Mouse (Mus musculus): ENCODE results near the gene Klra17.
"Not testable (repeated sequence)": the region's sequence is repeated elsewhere in the genome, so short reads cannot be mapped to it uniquely, and the experiment has no call there.

The Klra17 gene

DNA sequence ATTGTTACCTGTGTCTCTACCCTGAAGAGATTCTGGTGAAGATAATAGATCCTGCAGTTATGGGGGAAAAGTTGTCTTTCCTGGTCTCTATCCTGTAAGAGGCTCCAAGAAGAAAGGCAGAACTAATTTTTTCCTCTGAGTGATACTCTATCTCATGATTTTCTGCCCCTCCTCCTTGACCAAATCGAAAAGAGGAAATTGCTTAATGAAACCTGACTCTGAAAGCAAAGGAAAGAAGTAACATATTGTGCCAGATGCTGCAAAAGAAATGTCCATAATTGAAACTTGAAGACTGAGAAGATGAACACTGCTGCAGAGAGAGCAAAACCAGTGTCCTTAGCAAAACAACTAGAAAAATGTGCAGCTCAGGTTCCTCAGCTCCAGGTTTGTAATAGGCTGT lies at the start of gene Klra17:
Gene Klra17, minus strand, starts transcription at position 124 of the 400 bp plus-strand sequence.
- DNase-seq (ENCODE audit: low read depth, low spot score), result no peak

DNA sequence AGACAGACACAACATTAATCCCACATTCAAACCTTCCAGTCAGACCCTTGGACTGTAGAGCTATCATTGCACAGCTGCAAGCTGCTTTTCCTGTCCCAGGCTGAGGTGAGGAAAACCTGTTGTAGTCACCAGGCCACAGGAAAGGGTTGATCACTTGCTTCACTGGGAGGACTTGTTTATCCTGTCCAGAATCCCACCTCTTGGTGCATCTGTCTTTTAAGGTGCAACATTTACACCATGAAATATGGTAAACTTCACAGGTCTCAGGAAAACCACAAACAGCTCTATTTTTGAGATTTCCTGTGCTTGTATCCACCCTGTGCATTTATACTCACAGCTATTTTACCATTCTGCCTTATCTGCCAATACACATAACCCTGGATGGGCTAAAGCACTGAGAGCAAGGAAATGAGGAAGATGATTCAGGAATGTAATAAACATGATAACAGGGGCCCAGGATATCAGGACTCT lies 41.0 kb upstream of the Klra17 start, which contains the start of gene Klra5:
Gene Klra5, minus strand, starts transcription at position 175 of the 471 bp plus-strand sequence.
- DNase-seq (ENCODE audit: low read depth, low spot score), result not testable (repeated sequence)

DNA sequence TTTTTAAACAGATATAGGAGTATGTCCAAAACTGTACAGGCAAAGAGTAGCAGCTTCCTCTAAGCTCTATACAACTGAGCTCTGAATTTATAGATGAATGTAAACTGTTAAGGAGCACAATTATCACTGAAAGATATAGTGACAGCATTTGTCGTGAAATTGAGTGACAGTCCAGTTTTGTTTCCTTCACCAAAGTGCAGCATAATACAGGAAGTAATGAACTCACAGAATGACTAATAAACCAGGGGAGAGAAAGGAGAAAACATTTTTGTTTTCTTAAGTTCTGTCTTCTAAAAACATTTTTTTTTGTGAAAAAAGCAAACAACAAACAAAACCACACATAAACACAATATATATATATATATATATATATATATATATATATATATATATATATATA lies 40.5 kb upstream of the Klra17 start:
- DNase-seq (ENCODE audit: low read depth, low spot score), result no peak

DNA sequence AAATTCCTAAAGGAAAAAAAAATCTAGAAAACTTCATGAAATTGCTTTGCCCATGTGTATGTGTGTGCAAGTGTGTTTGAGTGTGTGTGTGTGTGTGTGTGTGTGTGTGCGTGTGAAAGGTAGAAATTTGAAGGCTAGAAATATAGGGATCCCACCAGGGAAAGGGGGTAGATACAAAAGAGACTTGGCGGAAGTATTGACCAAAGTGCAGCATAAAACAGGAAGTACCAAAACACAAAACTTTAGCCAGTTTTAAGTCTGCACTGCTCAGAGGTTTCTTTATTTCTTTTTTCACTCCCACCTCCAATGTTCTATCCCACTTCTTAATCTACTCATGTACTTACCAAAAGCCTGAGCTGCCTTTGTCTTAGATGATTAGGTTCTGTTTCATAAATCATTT lies 6.1 kb upstream of the Klra17 start:
- no peak for DNase-seq (ENCODE audit: low read depth, low spot score)

DNA sequence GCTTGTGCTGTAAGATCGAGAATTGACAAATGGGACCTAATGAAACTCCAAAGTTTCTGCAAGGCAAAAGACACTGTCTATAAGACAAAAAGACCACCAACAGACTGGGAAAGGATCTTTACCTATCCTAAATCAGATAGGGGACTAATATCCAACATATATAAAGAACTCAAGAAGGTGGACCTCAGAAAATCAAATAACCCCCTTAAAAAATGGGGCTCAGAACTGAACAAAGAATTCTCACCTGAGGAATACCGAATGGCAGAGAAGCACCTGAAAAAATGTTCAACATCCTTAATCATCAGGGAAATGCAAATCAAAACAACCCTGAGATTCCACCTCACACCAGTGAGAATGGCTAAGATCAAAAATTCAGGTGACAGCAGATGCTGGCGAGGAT lies 14.1 kb downstream of the Klra17 start, which contains the start of gene Gm17631:
Gene Gm17631, plus strand, starts transcription at position 301 of the 400 bp plus-strand sequence.
- DNase-seq (ENCODE audit: low read depth, low spot score), result not testable (repeated sequence)

DNA sequence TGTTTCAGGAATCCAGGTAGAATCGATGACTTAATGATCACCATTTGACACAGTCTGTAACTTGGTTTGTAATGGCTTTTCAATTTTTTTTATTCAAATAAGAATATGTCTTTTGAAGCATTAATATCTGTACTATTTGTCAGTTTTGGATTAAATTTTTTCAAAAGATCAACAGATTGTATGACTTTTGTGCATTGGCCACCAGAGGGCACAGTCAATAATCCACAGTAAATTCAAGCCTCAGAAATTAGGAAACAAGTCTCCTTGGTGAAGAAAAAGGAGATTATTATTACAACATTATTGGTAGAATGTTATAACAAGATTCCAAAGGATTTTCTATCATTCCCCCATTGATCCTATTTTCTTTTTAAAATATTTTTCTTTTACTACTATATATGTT lies 50.9 kb downstream of the Klra17 start:
- no peak for DNase-seq (ENCODE audit: low read depth, low spot score)

DNA sequence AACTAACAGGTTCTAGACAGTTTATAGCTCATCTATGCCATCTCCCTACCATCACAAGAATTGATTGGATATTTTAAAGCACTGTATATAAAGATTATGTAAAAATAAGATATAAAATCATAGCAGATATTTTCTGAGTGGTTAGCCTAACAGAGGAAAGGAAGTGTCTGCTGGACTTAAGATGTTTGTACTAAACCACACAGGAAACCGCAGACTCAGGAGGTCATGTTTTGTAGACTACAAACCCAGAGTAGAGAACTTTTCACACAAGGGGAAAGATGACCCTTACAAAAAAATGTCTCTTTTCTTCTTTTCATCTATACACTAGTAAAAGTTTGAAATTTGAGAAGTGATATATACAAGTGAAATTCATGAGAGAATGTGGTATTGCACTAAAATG lies 52.5 kb downstream of the Klra17 start:
- no peak for DNase-seq (ENCODE audit: low read depth, low spot score)

DNA sequence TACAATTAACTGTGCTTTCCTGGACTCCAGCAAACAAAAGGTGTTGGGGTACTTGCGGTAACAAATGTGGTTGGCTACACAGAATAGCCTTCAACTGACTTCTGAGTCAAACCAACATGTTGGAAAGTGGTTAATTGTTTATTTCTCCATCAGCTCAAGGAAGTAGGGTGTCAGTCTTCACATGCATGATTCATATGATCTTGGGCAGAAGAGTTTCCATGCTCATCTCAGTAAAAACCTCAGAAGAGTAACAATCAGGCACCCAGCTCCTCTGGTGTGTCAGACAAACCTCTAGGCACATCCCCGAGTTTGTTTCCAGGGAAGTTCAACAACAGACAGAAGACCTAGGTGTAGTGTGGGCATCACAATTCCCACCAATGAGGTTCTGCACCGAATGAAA lies 58.7 kb downstream of the Klra17 start:
- no peak for DNase-seq (ENCODE audit: low read depth, low spot score)

DNA sequence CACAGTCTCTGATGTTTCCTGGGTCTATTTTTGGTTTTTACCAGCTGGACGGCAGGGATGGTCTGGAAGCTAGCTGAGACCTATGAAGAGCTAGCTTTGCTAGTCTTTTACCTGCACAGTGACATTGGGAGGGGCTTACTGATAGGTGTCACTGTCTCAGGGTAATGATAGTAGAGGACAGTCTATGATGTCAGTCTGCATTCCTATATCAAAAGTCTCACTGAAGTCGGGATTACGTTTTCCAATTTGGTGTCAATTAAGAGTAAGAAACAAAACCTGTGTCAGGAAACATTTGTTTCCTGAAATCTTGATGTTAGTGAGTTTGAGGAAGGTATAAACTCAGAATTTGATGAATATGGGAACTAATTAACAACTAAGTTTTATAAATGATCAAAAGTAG lies 92.3 kb downstream of the Klra17 start, which contains the start of gene Gm156:
Gene Gm156, minus strand, starts transcription at position 101 of the 400 bp plus-strand sequence.
- DNase-seq (ENCODE audit: low read depth, low spot score), result not testable (repeated sequence)

All from c-Kit-negative CD71-positive TER-119-positive erythroid progenitor cells, embryonic 14.5 days (primary cell).